Mouse (Mus musculus) kidney, adult 2 months (tissue): ENCODE results near the gene Olfr1158.

Experiments
- CTCF ChIP-seq: fragments of 200-500 bp; conservative IDR thresholded peaks from 2 replicates; pipeline ENCODE4 v1.5.1; 2011; ENCODE audit warnings: low read depth, mild to moderate bottlenecking, control low read depth, low read length, moderate library complexity, mixed read lengths; ENCODE audit not compliant: insufficient read depth, insufficient read length
- POLR2A ChIP-seq: fragments of 200-500 bp; IDR thresholded peaks from one replicate; pipeline ENCODE4 v1.6.1; 2011; ENCODE audit warnings: low read depth, low read length, control low read depth

GRCm38 (mm10) chr2:87968199-87968598 is 21.7 kb upstream of the Olfr1158 start, which contains the start of gene Olfr1157:
- TF ChIP-seq POLR2A (no peak), CTCF (no peak)
